Comparison of ENCODE assay signal across 29 mouse cellular contexts in genomic region chr2:84980188-84980587, GRCm38 (mm10). TPM values are rescaled to one million over a fixed set of nuclear protein-coding genes. Genes with fewer than 3 reads are reported as not detected.
A peak's percentile ranks its signal among the peaks of the same experiment; 100 is the strongest.
DNase-seq lines count a peak whose midpoint lies in the region; ATAC-seq and TF ChIP-seq lines count a peak whose summit lies in the region.
"Had no signal": no experiment of that assay in that cellular context is flagged by ENCODE, and none has a peak within 500 bp of the region (broad histone marks: within the 10 kb centered on the region; RNA-seq: fewer than 3 reads in every experiment).

Gene Prg2, plus strand, starts transcription at chr2:84980461.

- TF ChIP-seq CTCF in bone marrow, adult 2 months (IDR thresholded peaks at IDR 0.05; ENCODE audit: control insufficient read depth, insufficient read depth, low read length), result no peak
- TF ChIP-seq CTCF in liver, postnatal 0 days (IDR thresholded peaks at IDR 0.05; ENCODE audit: low read depth), result no peak

- no peak for ATAC-seq in liver, postnatal 0 days
- ATAC-seq: intestine, postnatal 0 days; midbrain, embryonic 16.5 days had no signal

- no peaks in the 10 kb centered on the region; the same call in 1 of the 2 replicates for H3K4me1 ChIP-seq in bone marrow, adult 2 months (ENCODE audit: control insufficient read depth, insufficient read depth, low read length)
- peaks cover 3% of the 10 kb centered on the region; the same call in 1 of the 2 replicates for H3K4me1 ChIP-seq in limb, embryonic 10.5 days
- no peaks in the 10 kb centered on the region for H3K4me1 ChIP-seq in liver, postnatal 0 days (ENCODE audit: insufficient read depth)
- H3K4me1 ChIP-seq: forebrain, embryonic 12.5 days; hindbrain, embryonic 12.5 days; midbrain, embryonic 10.5 days; neural tube, embryonic 13.5 days had no signal

- H3K4me2 ChIP-seq in liver, postnatal 0 days (ENCODE audit: low read depth, low read length), result no peak within 1 kb of the TSS
- H3K4me2 ChIP-seq: forebrain, embryonic 12.5 days; heart, embryonic 12.5 days; hindbrain, embryonic 12.5 days; limb, embryonic 13.5 days; lung, embryonic 14.5 days; neural tube, embryonic 13.5 days had no signal

- no peaks in the 10 kb centered on the region for H3K9me3 ChIP-seq in limb, embryonic 10.5 days (replicated peaks)
- H3K9me3 ChIP-seq in liver, postnatal 0 days (ENCODE audit: low read length), result no peaks in the 10 kb centered on the region
- H3K9me3 ChIP-seq: forebrain, embryonic 12.5 days; G1E; heart, embryonic 12.5 days; hindbrain, embryonic 12.5 days; limb, embryonic 13.5 days; midbrain, embryonic 10.5 days; neural tube, embryonic 13.5 days had no signal

- no peak within 1 kb of the TSS for H3K4me3 ChIP-seq in bone marrow, adult 2 months (replicated peaks; ENCODE audit: control insufficient read depth, low read depth, low read length)
- no peak within 1 kb of the TSS for H3K4me3 ChIP-seq in limb, embryonic 10.5 days
- no peak within 1 kb of the TSS for H3K4me3 ChIP-seq in liver, postnatal 0 days (ENCODE audit: low read depth, low read length)
- H3K4me3 ChIP-seq: forebrain, embryonic 12.5 days; gastrocnemius, adult 2 months; heart, embryonic 12.5 days; hindbrain, embryonic 12.5 days; limb, embryonic 13.5 days; midbrain, embryonic 10.5 days; myocyte; neural tube, embryonic 13.5 days had no signal

- no peaks in the 10 kb centered on the region for H3K27me3 ChIP-seq in limb, embryonic 10.5 days (ENCODE audit: low read depth, poor library complexity, severe bottlenecking)
- H3K27me3 ChIP-seq in liver, postnatal 0 days (ENCODE audit: insufficient read depth, low read length), result no peaks in the 10 kb centered on the region
- H3K27me3 ChIP-seq: CH12.LX; forebrain, embryonic 12.5 days; heart, embryonic 12.5 days; hindbrain, embryonic 12.5 days; limb, embryonic 13.5 days; neural tube, embryonic 13.5 days had no signal

- no peak for TF ChIP-seq EP300 in liver, postnatal 0 days (IDR thresholded peaks at IDR 0.05; ENCODE audit: low read depth)

- no peaks in the 10 kb centered on the region for H3K36me3 ChIP-seq in limb, embryonic 10.5 days
- no peaks in the 10 kb centered on the region for H3K36me3 ChIP-seq in liver, postnatal 0 days (replicated peaks; ENCODE audit: insufficient read depth, low read length)
- H3K36me3 ChIP-seq: forebrain, embryonic 12.5 days; G1E; heart, embryonic 12.5 days; hindbrain, embryonic 12.5 days; limb, embryonic 13.5 days; midbrain, embryonic 10.5 days; neural tube, embryonic 13.5 days had no signal

- DNase-seq in A20 (ENCODE audit: low read depth, low spot score), result peak; percentile 39
- DNase-seq in limb, embryonic 10.5 days (ENCODE audit: low spot score), result peak; percentile 23
- no peak for DNase-seq in liver, postnatal 0 days
- DNase-seq in lung, postnatal 36 days, result no peak
- no peak for DNase-seq in retina, embryonic 14.5 days (ENCODE audit: low spot score)
- DNase-seq in right cerebral cortex, postnatal 14 days, result no peak
- DNase-seq: adrenal gland, postnatal 36 days; B cell, adult 2 months; cerebellum, adult 11-12 months; cerebellum, postnatal 10 days; gastrocnemius, adult 2 months; heart, postnatal 10 days; kidney, postnatal 25 days; layer of hippocampus, postnatal 36 days; lung, embryonic 14.5 days had no signal

- H3K9ac ChIP-seq in liver, postnatal 0 days (replicated peaks), result no peak within 1 kb of the TSS
- H3K9ac ChIP-seq: forebrain, embryonic 12.5 days; heart, embryonic 12.5 days; hindbrain, embryonic 12.5 days; limb, embryonic 13.5 days; lung, embryonic 14.5 days; neural tube, embryonic 13.5 days had no signal

- TF ChIP-seq POLR2A in bone marrow, adult 2 months (IDR thresholded peaks at IDR 0.05; ENCODE audit: borderline replicate concordance, control insufficient read depth, low read depth, low read length), result no peak

- H3K27ac ChIP-seq in bone marrow, adult 2 months (ENCODE audit: control insufficient read depth, insufficient read depth, low read depth, low read length, poor library complexity), result no peak within 1 kb of the TSS
- H3K27ac ChIP-seq in limb, embryonic 10.5 days, result no peak within 1 kb of the TSS
- no peak within 1 kb of the TSS for H3K27ac ChIP-seq in liver, postnatal 0 days (ENCODE audit: low read depth)
- H3K27ac ChIP-seq: forebrain, embryonic 12.5 days; gastrocnemius, adult 2 months; hindbrain, embryonic 12.5 days; limb, embryonic 13.5 days; midbrain, embryonic 10.5 days; neural tube, embryonic 13.5 days had no signal

- 28% methylated on average over 1 of the region's 1 CpGs for WGBS in bone marrow, adult 2 months
- WGBS in limb, embryonic 10.5 days, result 74% methylated on average over 1 of the region's 1 CpGs
- WGBS in liver, postnatal 0 days (ENCODE audit: insufficient replicate concordance), result 25% methylated on average over 1 of the region's 1 CpGs

RNA-seq across cellular contexts. Expression of gene Prg2, which starts in this region (rescaled TPM):
- polyA plus RNA-seq in bone marrow, adult 2 months (2011; ENCODE audit: insufficient read depth, insufficient read length, low replicate concordance, missing spikeins), result 248 and 464 TPM in 2 replicates
- polyA plus RNA-seq in limb, embryonic 10.5 days (2016; fragmentation: Nextera tagmentation; extraction: Ambion mirVana), result 0.18 TPM in 1 of 2 replicates, not detected in the other
- 22.0 and 26.1 TPM in 2 replicates for polyA plus RNA-seq in liver, postnatal 0 days (2015; fragmentation: Nextera tagmentation; extraction: Ambion mirVana)
- polyA plus RNA-seq: forebrain, embryonic 12.5 days; frontal cortex, adult 2 months; G1E; intestine, postnatal 0 days; kidney, embryonic 14.5 days; lung, embryonic 14.5 days; midbrain, embryonic 10.5 days; midbrain, embryonic 16.5 days; myocyte had no signal

Comparison
In these comparisons a context has a peak if more than half of its experiments do, and no peak if none do; other contexts are left out.
1. RNA of gene Prg2 (polyA plus RNA-seq): 248 to 464 TPM in bone marrow, adult 2 months and 22.0 to 26.1 TPM in liver, postnatal 0 days; 0.18 TPM in limb, embryonic 10.5 days; every median in the first group is over 10 times any median in the second.
2. Peak in DNase-seq in limb, embryonic 10.5 days; RNA of the gene not detected or under 1 TPM.